Mouse (Mus musculus) erythroblast, embryonic 14.5 days (primary cell): ENCODE measurements around the gene Mtmr12. TPM values are rescaled to one million over a fixed set of nuclear protein-coding genes. Genes with fewer than 3 reads are reported as not detected.

Experiments used
- H3K27me3 ChIP-seq: 2 replicates; pipeline ENCODE4 v1.6.1; 2012; ENCODE audit warnings: inconsistent platforms; ENCODE audit not compliant: control insufficient read depth
- H3K36me3 ChIP-seq: 2 replicates; pipeline ENCODE4 v1.6.1; 2012; ENCODE audit warnings: mild to moderate bottlenecking, inconsistent platforms; ENCODE audit not compliant: control insufficient read depth
- H3K4me1 ChIP-seq: 2 replicates; pipeline ENCODE4 v1.6.1; 2012; ENCODE audit warnings: inconsistent platforms; ENCODE audit not compliant: control insufficient read depth
- H3K4me3 ChIP-seq: replicated peaks from 2 replicates; pipeline ENCODE3; 2012; ENCODE audit warnings: moderate library complexity, mild to moderate bottlenecking, inconsistent platforms
- H3K9me3 ChIP-seq: 2 replicates; pipeline ENCODE4 v1.6.1; 2012; ENCODE audit warnings: low read length, inconsistent platforms, mixed read lengths; ENCODE audit not compliant: control insufficient read depth
- GATA1 ChIP-seq: IDR thresholded peaks from 2 replicates; pipeline ENCODE4 v1.6.1; 2012; ENCODE audit warnings: low read length, inconsistent platforms, mixed read lengths
- TAL1 ChIP-seq: IDR thresholded peaks from 3 replicates; pipeline ENCODE4 v1.6.1; 2012; ENCODE audit warnings: low read length, inconsistent platforms, mixed read lengths
- polyA plus RNA-seq: library from polyadenylated mRNA; stranded (reverse); fragments of >175 nt; gene quantifications from 2 replicates; pipeline ENCODE4 v1.2.3, GENCODE M21; 2012

Mtmr12 gene
- polyA plus RNA-seq, 1 experiment = 0.16 TPM

DNA sequence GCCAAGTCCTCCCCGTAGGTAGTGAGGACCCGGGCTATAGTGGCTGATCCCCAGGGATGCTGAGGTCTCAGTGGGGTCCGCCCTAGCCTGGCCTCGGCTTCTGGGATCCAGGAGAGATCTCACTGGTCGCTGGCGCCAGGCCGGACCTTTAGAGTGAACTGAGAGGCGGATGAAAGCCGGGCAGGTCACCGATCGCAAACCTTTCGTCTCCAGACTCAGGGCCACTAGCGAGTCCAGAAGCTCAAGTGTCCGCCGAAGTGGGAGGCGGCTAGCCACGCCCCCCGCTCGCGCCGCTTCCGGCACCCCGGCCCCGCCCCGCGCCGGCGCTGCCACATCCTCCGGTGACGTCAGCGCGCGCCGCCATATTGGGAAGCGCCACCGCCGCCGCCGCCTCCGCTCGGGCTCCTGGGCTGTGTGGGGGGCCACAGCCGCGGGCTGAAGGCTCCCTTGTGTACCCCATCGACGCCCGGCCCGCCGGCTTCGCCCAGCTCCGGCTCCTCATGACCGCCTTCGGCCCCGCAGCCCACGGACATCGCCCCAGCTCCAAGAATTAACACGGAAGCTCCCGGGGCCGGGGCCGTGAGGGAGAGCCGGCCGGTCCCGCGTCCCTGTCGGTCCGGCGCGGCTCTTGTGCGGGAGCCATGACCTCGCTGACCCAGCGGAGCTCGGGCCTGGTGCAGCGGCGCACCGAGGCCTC is 116.4 kb downstream of the Mtmr12 start, which contains the start of gene Golph3:
Golph3 (plus strand) TSS at position 360 of the 697 bp plus-strand sequence.
- Histone ChIP-seq H3K36me3 (peaks cover 22% of the 10 kb centered on the region), H3K9me3 (no peaks in the 10 kb centered on the region), H3K4me1 (peaks cover 48% of the 10 kb centered on the region), H3K27me3 (peaks cover 11% of the 10 kb centered on the region), H3K4me3 (peak within 1 kb of the TSS; percentile 99)
- TF ChIP-seq GATA1 = no peak
- no peak for TF ChIP-seq TAL1

DNA sequence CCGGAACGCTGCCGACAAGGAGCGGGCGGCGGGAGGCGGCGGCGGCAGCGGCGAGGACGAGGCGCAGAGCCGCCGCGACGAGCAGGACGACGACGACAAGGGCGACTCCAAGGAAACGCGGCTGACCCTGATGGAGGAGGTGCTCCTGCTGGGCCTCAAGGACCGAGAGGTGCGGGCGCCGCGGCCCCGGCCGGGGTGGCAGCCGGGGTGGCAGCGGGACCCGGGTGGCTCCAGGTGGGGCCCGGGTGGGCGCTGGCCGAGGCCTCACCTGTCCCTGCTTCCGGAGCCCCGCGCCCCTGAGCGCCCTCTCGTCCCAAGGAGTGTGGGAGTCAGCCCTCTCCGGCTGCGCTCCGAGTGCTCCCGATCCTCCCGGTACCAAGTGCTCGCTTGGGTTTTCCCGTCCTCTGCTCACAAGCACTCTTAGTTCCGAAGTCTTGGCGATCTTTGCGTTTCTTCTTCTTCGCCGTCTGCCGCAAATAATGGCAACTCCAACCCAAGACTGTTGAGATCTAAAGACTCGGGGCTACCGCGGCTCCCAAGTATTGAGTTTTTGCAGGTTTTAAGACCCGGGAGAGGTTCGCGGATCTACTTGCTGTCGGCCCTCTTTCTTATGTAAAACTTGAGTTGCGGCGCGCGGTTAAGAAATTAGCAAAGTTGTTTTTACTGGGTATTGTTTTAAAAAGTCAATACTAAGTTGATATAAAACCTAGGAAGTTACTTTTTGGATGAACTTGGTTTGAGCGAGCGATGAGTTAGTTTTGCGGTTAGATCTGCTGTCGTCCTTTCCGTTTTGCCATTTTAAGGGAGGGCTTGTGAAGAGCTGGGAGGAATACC is 117.2 kb downstream of the Mtmr12 start, which contains the start of gene 1810049J17Rik:
1810049J17Rik (minus strand) TSS at position 112 of the 834 bp plus-strand sequence.
- Histone ChIP-seq H3K36me3 (peaks cover 26% of the 10 kb centered on the region), H3K4me1 (peaks cover 47% of the 10 kb centered on the region), H3K27me3 (peaks cover 11% of the 10 kb centered on the region), H3K4me3 (peak within 1 kb of the TSS; percentile 99), H3K9me3 (no peaks in the 10 kb centered on the region)
- TF ChIP-seq GATA1 (no peak), TAL1 (no peak)

DNA sequence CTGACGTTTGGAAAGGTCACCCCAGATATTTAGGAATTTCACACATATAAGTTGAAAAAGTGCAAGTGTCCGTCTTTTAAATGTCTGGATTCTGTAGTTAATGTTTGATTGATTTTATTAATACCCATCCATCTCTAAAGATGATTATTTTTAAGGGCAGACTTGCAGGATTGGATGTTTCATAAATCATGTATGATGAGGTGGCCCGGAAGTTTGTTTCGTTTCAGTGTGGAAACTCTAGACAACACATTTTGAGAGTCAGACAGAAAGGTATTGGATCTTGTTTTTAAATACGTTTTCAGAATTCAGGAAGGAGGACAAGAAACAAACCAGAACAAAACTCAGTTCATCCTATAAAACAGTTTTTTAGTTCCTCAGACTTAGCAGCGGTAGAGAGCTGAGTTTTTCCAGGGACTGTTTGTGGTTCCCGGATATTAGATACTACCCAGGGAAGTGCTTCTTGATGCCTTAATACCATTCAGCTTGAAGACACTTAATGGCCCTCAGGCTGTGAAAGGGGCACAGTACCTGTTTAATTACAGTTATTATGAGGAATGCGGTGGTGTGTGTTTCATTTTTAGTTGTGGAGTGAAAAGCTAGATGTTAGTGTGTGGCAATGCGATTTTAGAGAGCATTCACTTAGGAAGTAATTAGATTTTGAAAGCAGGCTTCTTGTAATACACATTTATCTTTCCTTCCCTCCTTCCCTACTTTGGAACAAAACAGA is 118.0 kb downstream of the Mtmr12 start:
- no peak for TF ChIP-seq TAL1
- TF ChIP-seq GATA1 = no peak
- peaks cover 46% of the 10 kb centered on the region for H3K4me1 ChIP-seq
- peak overlapping the region; percentile 99 for H3K4me3 ChIP-seq
- H3K27me3 ChIP-seq = peaks cover 11% of the 10 kb centered on the region
- H3K9me3 ChIP-seq = no peaks in the 10 kb centered on the region
- H3K36me3 ChIP-seq = peaks cover 33% of the 10 kb centered on the region

Other genes starting within 250 kb of the Mtmr12 start
- gene Sub1, start 208.0 kb upstream of the Mtmr12 start, polyA plus RNA-seq = 0.64 and 1.3 TPM in 2 replicates
- 1.5 and 2.1 TPM in 2 replicates for gene Zfr, start 87.2 kb upstream of the Mtmr12 start, polyA plus RNA-seq
- 20.6 and 30.2 TPM in 2 replicates for gene Golph3, start 116.4 kb downstream of the Mtmr12 start, polyA plus RNA-seq
- not detected in 2 replicates for gene 1810049J17Rik, start 116.9 kb downstream of the Mtmr12 start, polyA plus RNA-seq